Mouse (Mus musculus): ENCODE data around the gene Mapt.
"Not testable (repeated sequence)": the region's sequence is repeated elsewhere in the genome, so short reads cannot be mapped to it uniquely, and the experiment has no call there.

Gene Mapt

DNA sequence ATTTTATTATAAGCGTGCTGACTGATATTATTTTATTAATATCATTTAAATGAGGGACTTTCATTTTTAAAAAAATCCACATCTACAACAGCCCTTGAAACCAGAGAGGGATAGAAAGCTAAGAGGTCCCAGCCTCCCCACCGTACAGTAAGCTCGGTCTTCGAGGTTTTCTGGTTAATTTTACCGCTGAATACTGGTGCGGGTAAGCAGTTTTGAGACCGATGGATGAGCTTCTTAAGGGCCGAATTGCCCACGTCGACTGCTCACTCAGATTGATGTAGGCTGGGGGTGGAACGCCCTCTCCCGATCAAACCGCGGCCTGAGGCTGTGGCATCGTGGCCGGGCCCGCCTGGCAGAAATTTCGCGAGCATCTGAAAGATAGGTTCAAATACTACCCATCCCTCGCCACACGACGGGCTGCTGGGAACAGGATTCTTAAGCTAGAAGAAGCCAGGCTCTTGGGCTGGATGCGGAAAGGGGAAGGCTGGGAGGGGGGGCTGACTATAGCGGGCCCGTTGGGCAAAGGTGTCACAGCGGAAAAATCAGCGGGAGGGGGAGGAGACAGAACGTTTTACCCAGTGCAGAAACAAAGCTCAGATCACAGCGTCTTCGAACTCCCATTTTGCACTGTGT lies 2.5 kb downstream of the Mapt start:
- DNase-seq = peak; percentile 33 to 37

GRCm38 (mm10) chr11:104234680-104235079 lies 3.5 kb downstream of the Mapt start:
- DNase-seq = no peak

- DNase-seq = no peak
These were observed 4.7 kb downstream of the Mapt start for GRCm38 (mm10) chr11:104235881-104236280.

DNA sequence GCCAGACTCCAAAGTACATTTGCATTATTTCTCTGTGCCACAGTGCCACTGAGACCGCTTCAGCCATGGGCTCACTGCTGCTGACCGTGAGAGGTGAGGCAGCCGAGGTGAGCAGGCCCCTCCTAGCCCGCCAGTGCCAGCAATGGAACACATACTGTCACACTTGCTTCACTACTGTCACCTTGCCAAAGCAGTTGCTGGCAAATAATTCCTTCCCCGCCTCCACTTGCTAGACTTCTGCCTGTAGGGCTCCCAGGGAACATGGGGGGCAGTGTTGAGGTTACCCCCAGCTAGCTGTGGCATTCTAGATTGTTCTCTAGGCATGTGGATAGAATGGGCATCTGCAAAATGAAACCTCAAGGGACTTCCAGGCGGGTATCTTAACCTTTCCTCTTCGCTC lies 6.0 kb downstream of the Mapt start:
- no peak for DNase-seq

DNA sequence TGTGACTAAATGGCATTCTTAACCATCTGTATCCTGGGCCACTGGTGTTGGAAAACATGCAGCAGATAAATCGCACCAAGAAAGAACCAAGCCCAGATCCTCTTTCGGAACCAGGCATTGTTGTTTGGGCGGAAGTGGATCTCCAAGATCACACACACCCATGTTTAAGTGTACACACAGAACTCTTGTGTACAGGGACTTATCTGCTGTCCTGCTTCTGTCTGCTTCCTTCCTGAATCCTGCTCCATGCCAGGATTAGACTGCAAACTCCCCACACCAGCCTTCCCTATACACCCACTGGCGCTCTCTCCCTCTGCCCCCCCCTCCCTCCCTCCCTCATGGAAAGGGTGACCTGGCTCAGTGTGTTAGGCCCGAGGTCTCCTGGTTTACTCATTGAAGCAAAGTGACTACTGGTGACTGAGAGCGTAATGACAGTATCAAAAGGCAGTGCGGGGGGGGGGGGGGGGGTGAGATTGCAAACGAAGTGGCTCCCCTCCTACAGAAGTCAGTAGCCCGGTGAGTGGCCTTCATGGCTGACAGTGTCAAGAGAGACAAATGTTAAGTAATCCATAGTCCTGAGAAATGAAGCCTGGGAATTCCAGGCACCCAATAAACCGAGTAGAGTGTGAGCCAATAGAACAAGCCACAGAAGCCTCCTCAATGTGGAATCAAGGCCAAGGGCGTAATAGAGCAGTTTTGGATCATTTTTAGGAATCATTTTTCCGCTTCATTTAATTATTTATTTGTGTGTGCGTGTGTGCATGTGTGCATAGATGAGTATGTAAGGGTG lies 7.0 kb downstream of the Mapt start:
- no peak for DNase-seq

- not testable (repeated sequence) for DNase-seq
These were observed 14.3 kb downstream of the Mapt start for GRCm38 (mm10) chr11:104245478-104245877.

GRCm38 (mm10) chr11:104246171-104246694 lies 15.0 kb downstream of the Mapt start:
- DNase-seq = no peak

DNA sequence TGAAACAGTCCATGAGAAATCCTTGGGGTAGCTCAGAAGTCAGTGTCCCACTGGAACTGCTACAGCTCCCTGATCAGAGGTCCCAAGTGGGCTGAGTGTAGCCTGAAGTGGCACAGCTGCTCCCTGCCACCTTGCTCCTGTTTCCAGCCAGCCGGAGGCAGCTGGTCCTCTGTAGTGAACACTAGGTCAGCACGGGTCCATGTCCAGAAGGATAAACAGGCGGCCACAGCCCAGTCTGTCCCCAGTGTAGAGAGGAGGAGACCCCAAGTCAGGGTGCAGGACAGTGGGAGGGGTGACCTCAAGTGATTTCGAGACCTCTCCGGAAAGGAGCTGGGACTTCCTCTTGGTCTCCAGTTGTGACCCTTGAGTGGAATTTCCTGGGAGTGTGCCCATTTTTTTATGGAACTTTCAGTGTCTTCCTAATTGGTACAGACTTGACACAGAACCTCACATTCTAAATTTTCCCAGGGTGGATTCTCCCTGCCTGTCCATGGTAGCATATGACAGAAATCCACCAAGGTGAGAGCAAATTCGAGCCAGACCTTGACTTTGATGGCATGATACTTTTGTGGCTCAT lies 16.0 kb downstream of the Mapt start:
- DNase-seq = no peak

GRCm38 (mm10) chr11:104249420-104249819 lies 18.2 kb downstream of the Mapt start:
- no peak for DNase-seq

GRCm38 (mm10) chr11:104251121-104251520 lies 19.9 kb downstream of the Mapt start:
- no peak for DNase-seq

GRCm38 (mm10) chr11:104252094-104252493 lies 20.9 kb downstream of the Mapt start:
- no peak for DNase-seq

- DNase-seq = no peak
These were observed 23.3 kb downstream of the Mapt start for GRCm38 (mm10) chr11:104254408-104255039.

- no peak for DNase-seq
These were observed 25.0 kb downstream of the Mapt start for GRCm38 (mm10) chr11:104256179-104256578.

DNA sequence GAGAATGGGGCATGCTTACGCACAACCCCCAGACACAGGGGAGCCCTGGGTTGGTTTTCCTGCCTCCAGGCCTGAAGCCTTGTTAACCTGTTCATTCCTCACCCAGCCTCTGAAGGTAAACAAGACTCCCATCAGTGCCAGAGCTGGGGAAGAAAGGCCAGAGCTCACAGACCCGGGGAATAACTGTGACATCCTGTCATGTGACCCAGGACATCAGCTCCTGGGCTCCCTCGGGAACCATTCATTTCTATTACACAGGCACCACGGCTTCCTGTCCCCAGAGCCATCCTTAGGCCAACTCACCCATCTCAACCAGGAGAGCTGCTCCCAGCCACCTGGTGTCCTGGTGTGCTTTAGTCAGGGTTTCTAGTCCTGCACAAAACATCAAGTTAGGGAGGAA lies 27.8 kb downstream of the Mapt start:
- no peak for DNase-seq

DNA sequence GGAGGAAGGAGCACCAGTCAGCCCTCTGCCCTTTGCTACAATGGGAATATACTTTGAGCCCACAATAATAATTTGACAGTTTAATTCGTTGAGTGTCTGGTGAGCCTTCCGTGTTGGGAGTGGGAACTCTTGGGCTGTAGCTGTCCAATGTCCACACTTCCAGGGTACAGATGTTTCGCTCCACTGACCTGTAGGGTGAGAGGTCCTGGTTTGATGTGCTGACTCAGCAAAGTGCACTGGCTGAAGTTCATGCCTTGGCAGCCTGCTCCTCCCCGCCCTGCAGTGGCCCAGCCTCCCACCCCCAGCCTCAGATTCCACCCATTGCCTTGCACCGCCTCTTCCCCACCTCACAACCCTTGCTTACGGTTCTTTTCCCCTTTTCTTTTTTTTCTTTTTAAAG lies 33.5 kb downstream of the Mapt start:
- DNase-seq = no peak

GRCm38 (mm10) chr11:104265669-104266068 lies 34.5 kb downstream of the Mapt start:
- no peak for DNase-seq

DNA sequence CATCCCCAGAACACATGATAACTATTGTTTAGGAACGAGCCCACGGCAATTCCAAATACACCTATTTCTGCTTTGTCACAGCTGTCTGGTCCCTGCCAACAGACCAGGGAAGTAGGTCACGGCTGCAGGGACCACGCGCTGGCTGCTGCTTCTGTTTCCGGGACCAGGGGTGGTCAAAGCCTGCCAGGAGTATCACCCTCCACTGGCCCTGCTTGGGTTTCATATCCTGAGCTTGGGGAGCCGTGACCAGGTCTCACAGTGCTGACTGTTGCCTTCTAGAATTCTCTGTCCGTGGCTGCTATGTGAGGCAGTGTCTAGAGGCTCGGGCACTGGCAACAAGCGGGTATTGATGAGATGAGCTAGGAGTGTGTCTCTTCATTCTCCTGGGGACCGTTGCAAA lies 36.2 kb downstream of the Mapt start:
- DNase-seq = no peak

- no peak for DNase-seq
These were observed 38.2 kb downstream of the Mapt start for GRCm38 (mm10) chr11:104269385-104269822.

DNA sequence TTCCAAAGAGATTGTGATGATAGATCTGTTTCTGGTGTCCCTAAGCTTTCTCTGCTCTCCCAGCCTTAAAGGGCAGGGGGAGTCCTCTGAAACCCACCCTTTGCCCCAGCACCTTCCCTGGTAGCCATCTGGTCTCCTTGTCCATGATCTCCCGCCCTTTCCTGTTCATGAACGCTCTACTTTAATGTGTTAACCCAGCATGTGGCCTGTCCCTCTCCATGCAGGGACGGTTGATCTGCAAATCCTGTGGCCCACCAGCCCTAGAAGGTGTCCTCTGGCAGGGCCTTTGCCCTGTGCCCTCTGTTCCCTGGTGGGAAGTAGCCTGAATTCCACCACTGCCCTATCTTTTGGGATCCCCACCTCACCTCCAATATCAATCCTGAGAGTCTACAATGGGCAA lies 39.3 kb downstream of the Mapt start:
- DNase-seq = no peak

DNA sequence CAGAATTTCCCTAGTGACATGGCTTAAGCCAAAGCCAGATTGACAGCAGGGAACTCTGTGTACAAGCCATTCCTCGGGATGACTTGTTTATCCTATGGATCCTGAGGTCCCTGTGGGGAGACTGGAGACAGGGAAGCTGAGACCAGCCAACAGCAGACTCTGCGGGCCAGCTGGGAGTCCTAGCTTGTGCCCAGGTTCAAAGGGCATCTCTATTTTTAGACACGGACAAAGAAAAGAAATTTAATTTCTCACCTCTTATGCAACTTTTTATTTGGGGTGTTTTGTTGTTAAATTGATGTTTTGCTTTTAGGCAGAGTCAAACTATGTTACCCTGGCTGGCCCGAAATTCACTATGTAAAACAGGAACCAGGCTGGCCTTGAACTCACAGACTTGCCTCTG lies 39.7 kb downstream of the Mapt start:
- DNase-seq = no peak

DNA sequence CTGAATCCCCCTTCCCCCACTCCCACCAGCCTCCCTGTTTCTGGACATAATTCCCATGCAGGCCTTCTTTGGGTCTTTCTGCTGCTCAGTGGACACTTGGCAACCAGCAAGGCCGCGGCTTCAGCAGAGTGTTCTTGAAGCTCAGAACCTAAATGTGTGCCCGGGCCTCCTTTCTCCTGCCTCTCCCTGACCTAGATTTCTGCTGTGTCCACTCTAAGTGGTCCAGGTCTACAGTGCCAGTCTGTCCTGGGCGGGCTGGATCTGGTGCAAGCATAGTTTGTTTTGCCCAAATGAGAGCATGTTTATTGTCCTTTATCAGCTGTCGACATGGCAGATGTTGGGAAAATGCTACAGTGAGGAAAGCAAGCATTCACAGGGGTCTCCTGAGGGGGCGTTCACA lies 40.7 kb downstream of the Mapt start:
- DNase-seq = no peak

DNA sequence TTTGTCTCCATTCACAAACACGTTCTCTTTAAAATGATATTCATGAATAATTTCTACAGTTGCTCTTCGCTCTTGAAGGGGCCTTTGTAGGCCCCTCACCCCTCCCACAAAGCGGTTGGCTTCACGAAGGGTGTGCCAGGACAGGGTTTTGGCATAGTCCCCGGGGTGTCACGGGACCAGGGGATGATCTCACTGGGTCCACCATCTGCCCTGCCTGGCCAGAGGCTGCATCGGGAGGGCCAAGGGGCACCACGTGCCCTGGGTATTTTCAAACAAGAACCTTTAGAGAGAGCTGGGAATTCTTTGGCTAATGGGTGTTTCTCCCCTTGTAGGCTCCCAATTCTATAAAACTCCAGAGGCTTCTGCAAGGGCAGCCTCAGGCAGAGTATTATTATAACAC lies 41.2 kb downstream of the Mapt start:
- no peak for DNase-seq

GRCm38 (mm10) chr11:104275765-104276164 lies 44.6 kb downstream of the Mapt start:
- DNase-seq = no peak
